Mouse (Mus musculus): ENCODE measurements around the gene Ss18l1.

The Ss18l1 gene

DNA sequence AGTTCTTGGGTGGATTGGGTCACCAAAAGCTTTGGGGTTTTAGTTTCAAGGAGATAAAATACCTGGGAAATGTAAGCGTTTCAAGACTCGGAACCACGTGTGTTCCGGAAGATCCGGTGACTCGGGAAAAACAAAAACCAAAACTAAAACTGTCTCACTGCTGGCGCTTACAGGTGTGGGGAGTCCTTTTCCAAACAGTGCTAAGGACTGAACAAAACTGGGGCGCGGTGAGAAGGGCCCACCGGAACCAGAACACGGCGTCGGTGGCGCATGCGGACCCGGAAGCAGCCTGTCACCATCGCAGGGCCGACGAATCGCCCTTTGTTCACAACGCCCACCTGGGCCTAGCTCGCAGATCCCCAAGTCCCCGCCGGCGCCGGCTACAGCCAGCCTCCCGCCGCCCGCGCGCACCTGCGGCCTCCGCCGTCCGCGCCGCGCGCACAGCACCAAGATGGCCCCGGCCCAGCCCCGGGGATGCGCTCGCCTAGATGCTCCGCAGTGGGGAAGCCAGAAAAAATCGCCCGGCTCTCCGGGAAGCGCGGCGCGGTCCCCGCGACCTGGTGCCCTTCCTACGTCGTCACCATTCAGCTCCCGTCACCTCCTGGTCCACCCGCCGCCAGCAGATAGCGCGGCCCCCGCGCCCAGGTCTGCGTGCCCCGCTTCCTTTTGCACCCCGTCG, 593 bp upstream of the Ss18l1 start:
- DNase-seq, result peak; percentile 25

DNA sequence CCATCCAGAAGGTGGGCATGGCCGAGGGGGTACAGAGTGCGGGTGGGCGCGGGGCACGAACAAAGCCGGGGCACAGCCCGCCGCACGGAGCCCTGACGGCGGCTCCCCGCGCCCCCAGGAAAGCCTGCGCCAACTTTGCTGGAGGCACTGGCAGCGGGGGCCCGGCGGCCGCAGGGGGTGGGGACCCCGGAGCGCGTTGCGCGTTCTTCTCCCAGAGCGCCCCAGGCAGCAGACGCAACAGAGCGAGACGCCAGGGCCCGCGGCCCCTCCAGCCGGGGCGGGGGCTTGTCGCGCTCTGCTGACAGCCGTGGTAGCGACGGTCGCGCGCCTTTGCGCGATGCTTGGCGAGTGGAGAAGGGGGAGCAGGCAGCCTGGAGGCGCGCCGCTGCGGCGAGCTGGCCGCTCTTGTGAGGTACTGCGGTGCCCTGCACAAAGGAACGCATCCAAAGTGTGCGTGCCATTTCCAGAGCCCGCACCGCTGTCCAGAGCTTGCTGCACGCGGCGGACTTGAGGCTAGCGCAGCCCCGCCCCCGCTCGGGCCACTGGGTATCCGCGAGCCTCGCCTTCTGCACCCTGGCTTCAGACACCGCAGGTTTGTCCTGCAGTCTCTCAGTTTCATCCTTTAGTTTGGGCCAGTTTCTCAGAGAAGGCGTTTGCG, 678 bp downstream of the Ss18l1 start:
- peak; percentile 51 for DNase-seq

DNA sequence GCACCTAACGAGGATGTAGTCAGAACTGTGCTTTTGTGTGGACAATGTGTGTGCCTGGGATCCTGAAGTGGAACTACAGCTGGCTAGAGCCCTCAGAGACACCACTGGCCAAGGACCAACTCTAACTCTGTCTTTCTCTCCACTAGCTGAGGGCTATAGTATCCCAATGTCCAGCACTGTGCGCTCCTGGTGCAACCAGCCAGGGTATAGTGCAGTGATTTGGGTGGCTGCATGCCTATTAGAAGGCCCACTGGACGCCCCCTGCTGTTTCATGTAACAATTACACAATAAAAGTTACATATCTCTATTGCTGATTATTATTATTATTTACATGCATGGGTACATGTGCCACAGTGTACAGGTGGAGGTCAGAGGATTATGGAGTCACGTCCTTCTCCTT, 3.0 kb downstream of the Ss18l1 start:
- DNase-seq, result peak; percentile 67

DNA sequence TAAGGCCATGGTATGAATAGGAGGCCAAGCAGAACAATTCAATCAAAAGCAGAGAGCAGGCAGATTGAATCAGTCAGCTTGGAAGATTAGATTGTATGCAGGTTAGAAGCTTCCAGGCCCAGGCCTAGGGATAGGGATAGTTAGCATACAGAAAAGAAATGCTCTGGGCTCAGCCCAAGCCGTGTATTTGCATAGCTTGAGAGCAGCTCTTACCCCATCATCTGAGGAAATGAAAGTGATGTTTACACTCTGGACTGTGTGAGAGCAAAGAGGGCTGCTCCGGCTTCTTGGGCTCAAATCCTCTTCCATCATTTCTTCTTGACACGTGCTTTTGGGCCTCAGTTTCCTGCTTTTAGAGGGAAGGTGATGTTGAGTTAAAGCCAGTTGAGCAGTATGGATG, 5.3 kb downstream of the Ss18l1 start:
- no peak for DNase-seq

DNA sequence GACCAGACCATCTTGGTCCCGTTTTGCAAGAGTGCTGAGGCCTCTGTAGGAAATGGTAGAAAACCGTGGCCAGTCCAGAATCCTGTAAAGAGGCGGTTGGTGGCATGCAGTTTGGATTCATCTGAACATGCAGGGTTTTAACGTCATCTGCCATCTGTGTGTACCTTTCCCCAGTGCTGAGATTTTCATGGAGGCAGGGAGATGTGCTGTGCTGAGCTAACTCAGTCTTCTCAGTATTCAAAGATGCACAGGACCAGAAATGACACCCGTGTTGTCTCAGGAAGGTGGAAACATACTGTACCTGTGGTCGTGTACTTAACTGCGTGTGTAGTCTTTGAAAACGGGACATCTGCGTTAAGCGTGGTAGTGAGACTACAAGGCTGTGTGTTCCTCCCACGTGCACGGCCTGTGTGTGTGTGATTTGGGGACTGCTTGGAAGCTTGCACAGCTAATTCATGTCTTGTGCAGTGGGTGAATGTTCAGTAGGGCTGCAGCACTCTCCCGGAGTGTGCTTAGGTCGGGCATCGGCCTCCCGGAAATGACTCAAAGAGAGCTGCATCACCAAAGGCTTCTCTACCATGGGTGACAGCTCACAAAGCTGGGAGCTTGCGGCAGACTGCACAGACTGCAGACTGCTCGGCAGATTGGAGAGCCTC, 5.8 kb downstream of the Ss18l1 start:
- no peak for DNase-seq

DNA sequence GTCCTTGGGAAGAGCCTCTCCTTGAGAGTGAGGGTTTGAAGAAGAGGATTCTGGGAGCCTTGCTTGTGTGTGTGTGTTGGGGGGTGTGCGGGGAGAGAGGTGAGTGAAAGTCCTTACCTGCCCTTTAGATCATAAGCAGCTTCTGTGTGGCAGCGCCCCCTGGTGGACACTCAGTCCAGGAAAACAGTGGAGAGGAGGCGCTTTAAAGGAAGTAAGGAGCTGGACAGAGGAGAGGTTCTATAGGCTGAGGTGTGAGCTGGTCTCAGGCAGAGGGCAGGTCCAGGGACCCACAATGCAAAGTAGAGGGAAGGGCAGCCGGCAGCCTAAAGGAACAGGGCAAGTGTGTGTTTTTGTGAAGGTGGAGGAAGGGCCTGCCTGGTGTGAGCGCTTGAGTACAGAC, 8.7 kb downstream of the Ss18l1 start:
- DNase-seq, result peak; percentile 91

DNA sequence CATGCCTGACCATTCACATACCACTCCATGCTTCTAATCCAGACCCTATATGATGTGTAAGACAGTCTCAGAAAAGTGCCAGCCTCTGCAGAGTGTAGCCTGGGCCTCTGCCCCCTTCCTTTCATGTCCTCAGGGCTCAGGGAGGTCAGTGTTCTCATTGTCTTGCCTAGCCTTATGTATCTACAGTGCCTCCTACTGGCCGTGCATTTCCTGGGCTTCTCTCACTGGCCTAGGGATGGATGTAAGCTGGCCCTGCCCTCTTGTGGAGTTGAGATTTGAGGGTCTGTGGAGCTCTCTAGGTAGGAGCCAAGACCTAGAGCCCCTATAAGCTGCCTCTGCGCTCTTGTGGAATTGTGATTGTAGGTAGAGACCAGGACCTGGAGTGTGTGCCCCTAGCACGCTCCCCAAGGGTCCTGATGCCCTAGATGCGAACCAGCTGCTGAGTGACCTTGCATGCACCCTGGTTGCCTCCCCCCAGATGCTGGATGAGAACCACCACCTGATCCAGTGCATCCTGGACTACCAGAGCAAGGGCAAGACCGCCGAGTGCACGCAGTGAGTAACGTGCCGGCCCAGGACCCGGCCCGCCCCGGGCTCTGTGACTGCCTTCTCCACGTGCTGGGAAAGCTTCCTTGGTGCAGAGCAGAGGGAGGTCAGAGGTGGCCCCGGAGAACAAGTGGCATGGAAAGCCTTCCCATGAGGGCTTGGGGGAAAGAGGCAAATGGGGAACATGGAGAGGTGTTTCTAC, 9.9 kb downstream of the Ss18l1 start:
- DNase-seq, result peak; percentile 44

DNA sequence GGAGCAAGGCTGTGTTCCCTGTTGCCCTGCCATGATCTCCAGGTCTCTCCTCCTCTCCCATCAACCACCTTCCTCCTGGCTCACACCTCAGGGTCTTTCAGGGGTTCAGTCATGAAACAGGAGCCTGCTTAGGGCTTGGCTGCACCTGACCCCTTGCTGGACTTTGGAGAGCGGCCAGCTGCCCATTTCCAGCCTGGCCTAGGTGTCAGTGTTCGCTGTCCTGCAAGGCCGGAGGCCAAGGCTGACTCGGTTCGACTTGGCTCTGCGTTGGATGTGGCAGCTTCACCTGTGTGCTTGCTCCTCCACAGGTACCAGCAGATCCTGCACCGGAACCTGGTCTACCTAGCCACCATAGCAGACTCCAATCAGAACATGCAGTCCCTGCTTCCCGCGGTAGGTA, 10.7 kb downstream of the Ss18l1 start:
- DNase-seq, result no peak

DNA sequence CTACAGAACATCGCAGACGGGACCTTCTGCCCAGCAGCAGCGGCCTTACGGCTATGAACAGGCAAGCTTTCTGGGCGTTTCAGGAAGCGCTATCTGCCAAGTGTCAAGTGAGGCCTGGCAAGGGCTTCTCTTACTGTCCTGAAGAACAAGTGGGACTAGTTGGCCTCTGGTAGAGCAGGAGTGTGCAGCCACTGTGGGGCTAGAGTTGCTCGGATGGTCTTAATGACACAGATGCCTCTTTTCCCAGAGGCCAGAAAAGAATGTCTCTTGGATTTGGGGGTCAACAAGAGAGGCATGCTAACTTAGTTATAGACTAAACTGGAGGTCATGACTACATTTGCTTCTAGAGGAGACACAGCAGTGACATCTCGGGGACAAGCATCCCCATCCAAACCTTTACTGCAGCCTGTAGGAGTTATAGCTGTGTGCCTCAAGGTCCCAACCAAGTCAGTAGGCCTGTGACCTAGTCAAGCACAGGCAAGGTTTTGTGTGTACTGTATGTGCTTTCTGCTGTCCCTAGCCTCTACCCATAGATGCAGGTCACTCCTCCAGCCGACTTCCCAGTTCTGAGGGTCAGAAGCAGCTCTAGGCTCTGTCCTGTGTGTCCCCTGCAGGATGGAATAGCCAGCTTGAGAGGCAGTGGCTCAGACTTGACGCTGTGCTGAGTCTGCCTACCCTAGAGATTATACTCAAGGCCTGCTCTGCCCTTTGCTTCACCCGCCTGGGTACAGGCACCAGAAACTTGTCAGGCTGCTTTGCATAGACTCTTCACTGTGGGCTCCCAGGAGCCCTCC, 21.2 kb downstream of the Ss18l1 start:
- DNase-seq, result no peak

DNA sequence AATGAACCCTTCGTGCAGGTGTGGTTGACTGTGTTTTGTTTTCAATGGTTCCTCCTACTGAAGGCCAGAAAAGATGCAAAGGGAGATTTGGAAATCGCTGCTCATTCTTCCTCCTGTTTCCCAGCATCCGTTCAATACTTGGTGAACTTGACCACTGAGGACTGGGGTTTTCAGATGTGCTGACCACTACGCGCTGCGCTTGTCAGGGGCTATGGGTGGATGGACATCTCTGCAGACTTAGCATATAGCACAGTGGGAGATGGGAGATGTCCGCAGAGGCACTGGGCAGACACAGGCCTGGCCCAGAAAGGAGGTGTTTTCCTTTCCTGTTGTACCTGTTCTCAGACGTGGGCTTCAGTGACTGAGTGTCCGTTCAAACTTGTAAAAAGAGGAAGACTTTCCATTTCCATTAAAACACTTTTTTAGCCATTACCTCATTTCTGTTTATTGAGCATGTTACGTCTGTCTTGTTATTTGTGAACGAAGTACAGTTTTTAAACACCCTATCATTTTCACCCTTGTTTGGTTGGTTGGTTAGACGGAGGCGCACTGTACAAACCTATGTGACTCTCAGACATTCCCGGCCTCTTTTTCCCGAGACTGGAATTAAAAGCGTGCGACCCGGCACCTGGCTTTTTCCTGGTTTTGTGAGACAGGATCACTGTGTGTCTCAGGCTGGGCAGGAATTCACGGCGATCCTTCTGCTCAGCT, 27.6 kb downstream of the Ss18l1 start:
- no peak for DNase-seq

DNA sequence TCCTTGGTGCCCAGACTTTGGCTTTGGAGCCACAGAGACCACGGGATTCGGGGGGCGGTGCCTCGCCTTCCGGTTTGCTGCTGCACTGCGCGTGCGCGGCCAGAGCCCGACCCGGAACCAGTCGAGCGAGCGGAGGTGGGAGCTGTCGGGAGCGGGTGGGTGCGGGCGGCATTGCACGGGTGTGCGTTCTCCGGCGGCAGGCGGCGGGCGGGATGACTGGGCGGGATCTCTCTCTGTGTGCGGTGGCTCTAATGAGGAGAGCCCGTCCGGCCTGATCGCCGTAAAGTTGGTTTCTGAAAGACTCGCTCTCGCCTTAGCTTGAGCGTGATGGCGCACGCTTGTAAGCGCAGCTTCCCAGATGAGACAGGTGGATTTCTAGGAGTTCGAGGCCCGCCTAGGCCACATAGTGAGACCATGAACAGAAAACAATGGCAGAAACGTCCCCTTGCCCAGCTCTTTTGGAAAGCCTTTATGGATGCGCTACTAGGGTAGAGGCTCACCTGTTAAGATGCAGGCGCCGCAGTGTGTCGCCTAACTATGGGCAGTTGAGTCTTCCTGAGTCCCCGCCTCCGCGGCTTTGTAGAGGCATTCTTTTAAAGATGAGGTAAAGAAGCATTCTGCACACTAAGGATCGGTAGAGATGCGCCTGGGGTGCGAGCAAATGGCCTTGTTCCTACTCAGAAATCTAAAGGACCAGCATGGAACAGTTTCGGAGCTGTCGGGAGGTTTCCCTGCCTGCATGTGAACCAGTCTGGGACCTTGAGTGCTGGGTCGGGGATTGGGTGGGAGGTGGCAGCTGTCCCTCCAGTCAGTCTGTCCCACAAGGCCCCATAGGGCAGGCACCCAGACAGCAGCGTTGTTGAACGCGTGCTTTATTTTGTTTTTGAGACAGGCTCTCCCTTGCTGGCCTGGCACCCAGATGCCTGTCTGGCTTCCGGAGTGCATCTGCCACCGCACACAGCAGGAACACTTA, 28.5 kb downstream of the Ss18l1 start, which contains the start of gene Mtg2:
Gene Mtg2, plus strand, starts transcription at position 108 of the 973 bp plus-strand sequence.
- peak; percentile 94 for DNase-seq

DNA sequence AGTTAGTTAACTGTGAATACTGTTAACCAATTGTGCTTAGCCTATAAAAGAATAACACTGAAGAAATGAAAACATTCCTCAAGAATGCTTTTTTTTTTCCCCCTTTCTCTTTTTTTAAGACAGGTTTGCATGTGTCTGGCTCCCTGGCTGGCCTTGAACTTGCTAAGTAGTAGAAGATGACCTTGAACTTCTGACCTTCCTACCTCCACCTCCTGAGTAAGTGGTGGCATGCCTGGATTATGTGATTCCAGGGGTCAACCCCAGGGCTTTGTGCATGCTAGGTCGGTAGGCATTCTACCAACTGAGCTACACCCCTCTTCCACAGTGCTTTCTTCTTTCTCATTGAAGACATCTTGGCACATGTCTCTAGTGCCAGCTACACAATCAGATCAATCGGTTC, 29.4 kb downstream of the Ss18l1 start:
- no peak for DNase-seq

DNA sequence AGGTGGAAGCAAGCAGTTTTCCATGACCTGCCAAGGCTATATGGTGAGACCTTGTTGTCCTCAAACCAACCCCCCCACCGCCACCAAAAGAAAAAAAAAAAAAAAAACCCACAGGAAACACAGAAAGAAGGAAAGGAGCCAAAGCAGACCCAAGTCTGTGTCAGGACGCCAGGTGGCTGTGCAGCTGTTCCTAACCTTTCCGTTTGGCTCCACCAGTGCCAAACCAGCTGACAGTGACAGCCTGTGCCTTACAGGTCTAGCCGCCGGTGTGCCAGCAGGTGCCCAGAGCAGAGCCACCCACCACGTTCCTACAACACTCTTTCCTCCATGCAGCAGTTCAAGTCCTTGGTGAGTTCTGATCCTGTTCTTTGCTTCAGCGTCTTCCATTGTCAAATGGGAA, 30.6 kb downstream of the Ss18l1 start:
- no peak for DNase-seq

DNA sequence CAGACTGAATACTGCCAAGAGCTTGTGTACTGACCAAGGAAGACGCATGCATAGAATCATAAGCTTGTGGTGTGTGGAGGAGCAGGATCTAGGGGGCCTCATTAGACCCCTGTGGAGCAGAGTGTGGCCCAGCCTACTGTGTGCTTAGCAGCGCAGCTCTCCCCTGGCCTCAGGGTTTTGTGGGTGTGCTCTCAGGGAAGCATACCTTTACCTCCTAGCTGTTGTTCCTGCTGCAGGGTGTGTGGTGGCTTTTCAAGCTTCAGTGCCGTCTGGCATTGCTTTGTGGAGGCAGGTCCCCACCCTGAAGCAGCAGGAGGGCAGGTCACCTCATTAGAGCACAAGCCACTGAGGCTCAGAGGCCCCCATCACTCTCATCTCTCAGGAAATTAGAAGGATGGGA, 35.3 kb downstream of the Ss18l1 start:
- no peak for DNase-seq

DNA sequence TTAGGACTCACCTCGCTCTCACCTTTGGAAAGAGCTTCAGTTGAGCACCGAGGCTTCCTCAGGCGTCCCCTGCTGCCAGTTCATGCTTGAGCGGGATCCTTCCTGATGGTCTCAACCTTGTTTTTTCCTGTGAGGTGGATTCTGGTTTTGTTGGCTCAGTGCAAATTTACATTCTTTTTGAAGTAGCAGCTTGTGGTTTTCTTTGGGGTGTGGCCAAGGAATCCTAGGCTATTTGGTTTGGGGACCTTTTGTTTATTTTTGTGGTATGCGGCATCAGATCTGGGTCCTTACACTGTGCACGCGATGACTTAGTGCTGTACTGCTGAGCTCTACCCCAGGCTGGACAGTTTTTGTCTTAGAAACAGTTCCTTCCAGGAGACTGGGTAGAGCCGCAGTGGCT, 38.4 kb downstream of the Ss18l1 start:
- DNase-seq, result no peak

DNA sequence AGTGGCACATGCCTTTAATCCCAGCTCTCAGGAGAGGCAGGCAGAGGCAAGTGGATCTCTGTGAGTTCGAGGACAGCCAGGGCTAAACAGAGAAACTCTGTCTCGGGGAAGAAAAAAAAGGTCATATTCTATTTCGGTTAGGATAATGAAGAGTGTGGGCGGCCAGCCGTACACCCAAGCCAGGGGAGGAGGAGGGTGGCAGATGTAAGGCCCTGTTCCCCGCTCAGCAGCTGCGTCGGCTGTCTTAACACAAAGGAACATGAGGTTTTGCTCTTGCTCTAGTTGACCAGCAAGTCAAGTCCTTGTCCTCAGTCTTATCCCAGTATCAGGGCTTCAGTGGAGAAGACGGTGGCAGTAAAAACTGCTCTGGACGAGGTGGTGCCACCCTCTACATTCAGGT, 40.8 kb downstream of the Ss18l1 start:
- DNase-seq, result no peak

DNA sequence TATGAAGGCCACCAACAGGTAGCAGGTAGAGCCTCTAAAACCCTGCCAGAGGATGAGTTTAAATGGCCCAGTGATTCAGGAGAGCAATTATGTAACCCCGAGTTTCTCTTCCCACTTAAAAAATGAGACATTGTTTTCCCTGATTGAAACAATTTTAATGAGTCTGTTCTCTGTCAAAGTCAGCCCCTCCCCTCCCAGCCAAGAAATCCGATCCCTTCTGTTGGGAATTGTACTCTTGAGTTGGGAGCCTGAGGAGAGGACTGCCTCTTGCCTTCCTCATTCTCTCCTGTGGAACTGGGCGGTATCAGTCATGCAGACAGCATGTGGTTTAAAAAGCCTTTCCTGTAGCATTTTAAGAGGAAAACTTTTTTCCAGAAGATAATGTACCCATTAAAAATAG, 42.3 kb downstream of the Ss18l1 start:
- DNase-seq, result no peak

DNA sequence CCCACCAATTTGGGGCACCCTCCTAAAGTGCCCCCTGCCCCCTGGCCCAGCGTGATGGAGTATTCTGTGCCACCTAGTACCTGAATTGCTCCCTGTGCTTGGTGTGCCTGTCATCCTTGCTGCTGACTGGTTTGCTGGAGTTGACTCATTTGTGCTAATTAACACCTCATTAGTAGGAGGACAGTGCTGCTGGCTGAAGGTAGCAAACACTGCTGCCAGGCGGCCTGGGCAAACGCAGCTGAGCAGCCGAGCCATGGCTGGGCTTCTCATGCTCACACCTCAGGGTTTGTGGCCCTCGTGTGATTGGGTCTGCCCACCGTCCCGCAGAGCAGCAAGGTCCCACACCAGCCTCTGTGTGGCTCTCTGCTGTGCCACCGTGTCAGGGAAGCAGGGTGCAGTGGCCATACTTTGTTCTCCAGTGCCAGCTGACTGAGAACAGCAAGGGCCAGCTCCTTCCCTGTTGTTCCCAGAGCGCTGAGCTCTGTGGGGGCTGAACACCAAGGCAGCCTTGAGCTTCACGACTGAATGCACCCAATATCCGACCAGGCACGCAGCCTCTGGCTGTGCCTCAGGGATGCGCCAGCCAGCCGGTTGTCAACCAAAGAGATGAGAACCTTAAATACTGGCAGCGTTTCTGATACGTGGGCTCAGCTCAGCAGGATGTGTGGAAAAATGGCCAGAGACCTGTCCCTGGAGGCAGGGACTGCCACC, 43.8 kb downstream of the Ss18l1 start:
- no peak for DNase-seq

DNA sequence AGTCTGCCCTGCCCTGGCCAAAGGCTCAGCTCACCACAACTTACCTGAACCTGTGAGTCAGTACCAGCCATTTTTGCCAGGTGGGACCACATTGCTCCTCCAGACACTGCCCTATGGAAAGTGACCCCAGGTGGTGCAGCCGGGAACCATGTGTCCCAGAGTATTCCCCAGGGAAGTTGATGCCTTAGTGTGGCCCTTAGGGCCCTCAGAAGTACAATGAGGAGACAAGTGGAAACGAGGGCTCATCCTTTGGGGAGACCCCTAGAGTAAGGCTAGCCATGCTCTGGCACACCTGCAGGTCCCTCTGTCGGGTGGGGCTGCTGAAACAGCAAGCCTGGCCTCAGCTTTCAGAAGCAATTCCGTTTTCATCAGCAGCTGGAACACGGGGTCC, 44.3 kb downstream of the Ss18l1 start:
- DNase-seq, result no peak

DNA sequence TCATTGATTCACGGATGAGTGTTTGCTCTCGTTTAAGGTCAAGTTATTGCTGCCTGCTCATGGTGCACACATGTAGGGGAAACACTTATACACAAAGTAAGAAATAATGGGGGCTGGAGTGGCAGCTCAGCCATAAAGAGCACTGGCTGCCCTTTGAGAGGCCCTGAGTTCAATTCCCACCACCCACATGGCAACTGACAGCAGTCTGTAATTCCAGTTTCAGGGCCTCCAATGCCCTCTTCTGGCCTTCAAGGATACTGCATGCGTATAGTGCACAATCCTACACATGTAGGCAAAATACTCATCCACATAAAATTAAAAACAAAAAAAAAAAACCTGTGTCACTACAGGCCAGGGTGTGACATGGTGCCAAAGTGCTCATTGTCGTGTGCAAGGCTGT, 45.2 kb downstream of the Ss18l1 start:
- no peak for DNase-seq

Measured in lung, postnatal 14 days (tissue).